Mouse (Mus musculus) small intestine, adult 2 months (tissue): ENCODE measurements around the gene Gabbr2. TPM values are rescaled to one million over a fixed set of nuclear protein-coding genes. Genes with fewer than 3 reads are reported as not detected.

ENCODE experiments used
- H3K27ac ChIP-seq: fragments of 200-500 bp; 2 replicates; pipeline ENCODE4 v1.5.1; 2012; ENCODE audit warnings: low read depth, low read length, control low read depth, inconsistent platforms; ENCODE audit not compliant: insufficient read depth
- H3K27me3 ChIP-seq: fragments of 200-500 bp; 2 replicates; pipeline ENCODE4 v1.6.1; 2012; ENCODE audit warnings: mild to moderate bottlenecking, moderate library complexity, low read length, inconsistent platforms; ENCODE audit not compliant: control insufficient read depth, insufficient read depth
- H3K36me3 ChIP-seq: fragments of 200-500 bp; 2 replicates; pipeline ENCODE4 v1.6.1; 2012; ENCODE audit warnings: mild to moderate bottlenecking, low read length, control low read depth, inconsistent platforms; ENCODE audit not compliant: control insufficient read depth, insufficient read depth
- H3K4me1 ChIP-seq: fragments of 200-500 bp; 2 replicates; pipeline ENCODE4 v1.6.1; 2012; ENCODE audit warnings: low read length, inconsistent platforms, mixed read lengths; ENCODE audit not compliant: control insufficient read depth, insufficient read depth, insufficient read length
- H3K4me3 ChIP-seq: fragments of 200-500 bp; 2 replicates; pipeline ENCODE4 v1.5.1; 2012; ENCODE audit warnings: low read depth, mild to moderate bottlenecking, control low read depth, inconsistent platforms, low read length, moderate library complexity
- CTCF ChIP-seq: fragments of 200-500 bp; IDR thresholded peaks from 2 replicates; pipeline ENCODE4 v1.5.1; 2012; ENCODE audit warnings: low read depth, mild to moderate bottlenecking, control low read depth, inconsistent platforms, low read length, moderate library complexity, mixed read lengths; ENCODE audit not compliant: insufficient replicate concordance, insufficient read length; ENCODE audit errors: extremely low read depth
- POLR2A ChIP-seq: fragments of 200-500 bp; IDR thresholded peaks from 2 replicates; pipeline ENCODE4 v1.6.1; 2012; ENCODE audit warnings: low read depth, mild to moderate bottlenecking, control low read depth, inconsistent platforms, low read length, moderate library complexity
- WGBS: fragments of 180-500 bp; shearing (Covaris S2); methylation state at CpG from one replicate; pipeline ENCODE4 v1.1.7; 2018; 5-methylcytosine and 5-hydroxymethylcytosine counted together
- polyA plus RNA-seq: library from polyadenylated mRNA; depleted of rRNA; stranded (reverse); fragments of >200 nt; gene quantifications from 2 replicates; pipeline ENCODE4 v1.2.3, GENCODE M21; 2012

Gabbr2 gene
- polyA plus RNA-seq, 1 experiment: 0.74 TPM

DNA sequence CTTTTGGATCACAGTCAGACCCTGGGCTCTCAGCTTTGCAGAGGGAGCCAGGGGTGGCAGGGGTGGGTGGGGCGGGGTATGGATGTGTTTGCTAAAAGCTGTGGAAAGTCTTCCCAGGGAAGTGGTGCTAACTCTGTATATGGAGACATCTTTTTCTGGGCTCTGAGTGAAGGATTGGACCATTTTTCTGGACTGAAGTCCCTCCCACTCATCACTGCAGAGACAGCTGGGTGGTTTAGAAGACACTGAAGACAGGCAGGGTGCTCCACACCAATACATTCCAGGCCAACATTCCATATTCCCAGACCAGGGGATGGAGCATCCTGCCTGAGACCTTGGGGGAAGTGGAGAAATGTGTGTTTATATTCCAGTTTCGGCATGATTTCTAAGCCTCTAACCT, 125.6 kb downstream of the Gabbr2 start:
- Histone ChIP-seq H3K4me1 (peaks cover 2% of the 10 kb centered on the region; the same call in 1 of the 2 replicates), H3K27me3 (no peaks in the 10 kb centered on the region), H3K27ac (no peak overlapping the region), H3K36me3 (no peaks in the 10 kb centered on the region), H3K4me3 (no peak overlapping the region)
- WGBS: 79% methylated on average over 2 of the region's 2 CpGs
- TF ChIP-seq CTCF: no peak
- TF ChIP-seq POLR2A: no peak

DNA sequence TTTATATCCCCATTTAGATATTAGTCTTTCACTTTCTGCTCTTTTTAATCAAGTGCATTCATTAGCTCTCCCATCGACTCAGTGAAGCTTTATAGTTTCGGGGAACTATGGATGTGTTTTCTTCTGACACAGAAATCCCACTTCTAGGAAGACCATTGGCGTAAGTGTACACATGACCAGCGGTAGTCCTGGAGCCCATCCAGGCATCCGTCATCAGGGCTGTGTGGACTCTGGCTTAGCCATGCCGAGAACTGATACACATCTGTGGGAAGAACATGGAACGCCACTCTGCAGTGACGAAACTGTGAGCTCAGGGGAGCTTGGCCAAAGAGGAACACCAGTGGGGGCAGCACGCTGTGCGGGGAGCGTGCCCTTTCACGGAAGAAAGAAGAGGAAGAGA, 128.0 kb downstream of the Gabbr2 start:
- H3K27me3 ChIP-seq: no peaks in the 10 kb centered on the region
- no peak overlapping the region for H3K27ac ChIP-seq
- H3K36me3 ChIP-seq: no peaks in the 10 kb centered on the region
- no peak overlapping the region for H3K4me3 ChIP-seq
- TF ChIP-seq CTCF (no peak), POLR2A (no peak)
- no peaks in the 10 kb centered on the region for H3K4me1 ChIP-seq
- 60% methylated on average over 12 of the region's 12 CpGs for WGBS

DNA sequence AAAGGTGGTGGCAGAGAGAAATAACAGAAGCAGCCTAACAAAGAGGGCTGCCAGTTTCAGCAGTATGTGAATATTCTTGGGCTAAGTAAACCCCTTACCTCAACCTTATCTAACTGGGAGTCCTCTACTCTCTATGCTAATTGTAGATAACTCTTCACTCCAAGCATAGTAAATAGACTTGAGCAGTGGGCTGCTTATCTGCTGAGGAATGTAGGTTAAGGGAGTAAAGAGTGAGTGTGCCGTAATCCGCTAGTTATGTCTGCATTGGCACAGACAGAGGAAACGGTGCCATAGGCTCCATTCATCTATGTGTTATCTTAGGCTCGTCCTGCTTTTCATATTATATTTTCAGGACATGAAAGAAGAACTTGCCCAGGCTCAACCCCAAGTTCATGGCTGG, 129.0 kb downstream of the Gabbr2 start:
- Histone ChIP-seq H3K36me3 (no peaks in the 10 kb centered on the region), H3K27ac (no peak overlapping the region), H3K4me3 (no peak overlapping the region), H3K4me1 (no peaks in the 10 kb centered on the region), H3K27me3 (no peaks in the 10 kb centered on the region)
- WGBS: 79% methylated on average over 4 of the region's 4 CpGs
- TF ChIP-seq CTCF (no peak), POLR2A (no peak)

DNA sequence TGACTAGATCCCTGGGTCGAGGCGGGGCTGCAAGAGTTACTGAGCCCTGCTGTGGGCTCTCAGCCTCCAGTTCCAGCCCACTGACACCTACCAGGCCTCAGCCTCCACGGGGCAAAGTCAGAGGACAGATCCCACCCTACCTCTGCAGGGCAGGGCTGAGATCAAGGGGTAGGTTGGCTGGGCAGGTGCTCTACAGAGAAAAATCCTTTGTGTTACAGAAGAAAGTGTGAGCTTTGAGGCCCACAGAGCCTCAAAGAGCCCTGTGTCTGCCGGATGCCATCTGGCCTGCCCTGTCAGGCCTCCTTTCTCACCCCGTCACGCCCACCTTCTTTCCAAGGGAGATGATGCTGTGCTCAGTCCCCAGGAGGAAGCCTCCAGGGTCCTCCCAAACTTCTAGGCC, 131.1 kb downstream of the Gabbr2 start:
- Histone ChIP-seq H3K27me3 (no peaks in the 10 kb centered on the region), H3K4me1 (no peaks in the 10 kb centered on the region), H3K4me3 (no peak overlapping the region), H3K27ac (no peak overlapping the region), H3K36me3 (no peaks in the 10 kb centered on the region)
- WGBS: 63% methylated on average over 6 of the region's 6 CpGs
- TF ChIP-seq POLR2A (no peak), CTCF (no peak)

DNA sequence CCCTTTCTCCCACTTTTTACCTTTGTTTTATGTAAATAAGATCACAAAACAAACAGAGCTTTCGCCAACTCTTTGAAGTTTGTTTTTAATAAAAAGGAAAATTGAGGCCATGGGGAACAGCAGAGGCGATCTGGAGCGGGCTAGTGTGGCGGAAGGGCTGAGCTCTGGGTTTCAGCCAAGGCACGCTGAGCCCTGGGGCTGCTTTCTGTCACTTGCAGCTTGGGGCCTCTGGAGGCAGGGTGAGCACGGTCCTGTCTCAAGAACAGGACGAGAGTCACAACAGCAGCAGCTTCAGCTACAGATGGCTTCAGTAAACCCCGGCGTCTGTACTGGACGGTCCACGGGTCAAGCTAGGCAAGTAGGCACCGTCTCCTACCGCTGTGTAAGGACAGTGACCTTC, 132.8 kb downstream of the Gabbr2 start:
- TF ChIP-seq CTCF (no peak), POLR2A (no peak)
- Histone ChIP-seq H3K36me3 (no peaks in the 10 kb centered on the region), H3K4me3 (no peak overlapping the region), H3K4me1 (no peaks in the 10 kb centered on the region), H3K27me3 (no peaks in the 10 kb centered on the region), H3K27ac (no peak overlapping the region)
- WGBS: 37% methylated on average over 13 of the region's 13 CpGs

DNA sequence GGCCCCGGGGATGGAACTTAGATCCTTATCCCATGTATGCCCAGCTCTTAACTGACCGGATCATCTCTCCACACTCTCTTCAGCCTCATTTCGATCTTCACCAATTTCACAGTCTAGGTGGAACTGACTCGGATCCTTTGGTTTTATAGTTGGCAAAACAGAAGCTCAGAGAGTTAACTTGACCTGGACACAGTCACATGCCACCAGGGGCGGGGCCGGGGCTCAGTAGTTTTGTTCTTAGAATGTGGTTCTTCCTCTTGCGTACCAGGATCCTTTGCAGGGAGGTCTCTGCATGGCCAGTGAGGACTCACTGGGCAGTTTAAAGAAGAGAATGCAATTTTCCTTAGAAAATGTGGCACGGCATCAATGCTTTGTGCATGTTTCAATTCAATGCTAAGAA, 135.5 kb downstream of the Gabbr2 start:
- H3K4me1 ChIP-seq: no peaks in the 10 kb centered on the region
- no peak overlapping the region for H3K27ac ChIP-seq
- H3K36me3 ChIP-seq: no peaks in the 10 kb centered on the region
- H3K4me3 ChIP-seq: no peak overlapping the region
- 83% methylated on average over 8 of the region's 8 CpGs for WGBS
- H3K27me3 ChIP-seq: no peaks in the 10 kb centered on the region
- TF ChIP-seq CTCF (no peak), POLR2A (no peak)

GRCm38 (mm10) chr4:46854686-46855385, 136.8 kb downstream of the Gabbr2 start:
- WGBS: 70% methylated on average over 23 of the region's 23 CpGs
- Histone ChIP-seq H3K4me3 (no peak overlapping the region), H3K36me3 (no peaks in the 10 kb centered on the region), H3K27me3 (no peaks in the 10 kb centered on the region), H3K4me1 (no peaks in the 10 kb centered on the region), H3K27ac (no peak overlapping the region)
- TF ChIP-seq POLR2A (no peak), CTCF (no peak)

GRCm38 (mm10) chr4:46853852-46854460, 137.7 kb downstream of the Gabbr2 start:
- Histone ChIP-seq H3K4me3 (no peak overlapping the region), H3K36me3 (no peaks in the 10 kb centered on the region), H3K4me1 (no peaks in the 10 kb centered on the region), H3K27me3 (no peaks in the 10 kb centered on the region), H3K27ac (no peak overlapping the region)
- WGBS: 40% methylated on average over 12 of the region's 12 CpGs
- TF ChIP-seq CTCF: no peak
- no peak for TF ChIP-seq POLR2A
